Mouse (Mus musculus) ES-E14 (cell line): ENCODE measurements at regions not wholly inside any gene's neighbourhood (a gene's known extent, or its start where the extent isn't known, plus 50 kb on each side); places are given as distances from the start of the nearest gene placed in this dataset.

ENCODE experiments used
- DNase-seq: peaks from one replicate; pipeline ENCODE4 v3.0.0-alpha.2; 2013; ENCODE audit warnings: low read depth, low spot score
- H3K27ac ChIP-seq: 2 replicates; pipeline ENCODE4 v1.5.1; 2012; ENCODE audit warnings: low read depth, mild to moderate bottlenecking, low read length, moderate library complexity, mixed read lengths; ENCODE audit not compliant: poor library complexity, insufficient read depth, severe bottlenecking
- H3K36me3 ChIP-seq: 2 replicates; pipeline ENCODE4 v1.6.1; 2012; ENCODE audit warnings: mild to moderate bottlenecking, low read length, moderate library complexity, mixed read lengths; ENCODE audit not compliant: control insufficient read depth, poor library complexity, insufficient read depth, severe bottlenecking
- H3K4me1 ChIP-seq, 2 experiments: fragments of 150-350 bp in 1 of 2; sonication (generic) in 1 of 2; 2 replicates each; pipeline ENCODE4 v1.6.1; 2012; ENCODE audit warnings: low read length in 2 of 2, mild to moderate bottlenecking in 1 of 2, mixed read lengths in 1 of 2; ENCODE audit not compliant: control insufficient read depth in 2 of 2, insufficient read depth in 2 of 2, poor library complexity in 1 of 2
- H3K4me3 ChIP-seq, 2 experiments: fragments of 150-350 bp in 1 of 2; sonication (generic) in 1 of 2; 2 replicates each; pipeline ENCODE4 v1.5.1; 2012; ENCODE audit warnings: low read length in 2 of 2, low read depth in 1 of 2, mild to moderate bottlenecking in 1 of 2, mixed read lengths in 1 of 2; ENCODE audit not compliant: insufficient read depth in 1 of 2, poor library complexity in 1 of 2, severe bottlenecking in 1 of 2
- H3K9ac ChIP-seq: 2 replicates; pipeline ENCODE4 v1.6.1; 2012; ENCODE audit warnings: low read depth, mild to moderate bottlenecking, low read length, mixed read lengths; ENCODE audit not compliant: poor library complexity, insufficient read depth, severe bottlenecking
- H3K9me3 ChIP-seq: fragments of 150-350 bp; sonication (generic); 2 replicates; pipeline ENCODE4 v1.6.1; 2012; ENCODE audit warnings: low read depth, mild to moderate bottlenecking, low read length; ENCODE audit not compliant: control insufficient read depth, insufficient read depth
- CHD2 ChIP-seq: IDR thresholded peaks from 2 replicates; pipeline ENCODE4 v1.6.1; 2014; ENCODE audit warnings: mild to moderate bottlenecking, low read depth, low read length, inconsistent platforms
- HCFC1 ChIP-seq: IDR thresholded peaks from 2 replicates; pipeline ENCODE4 v1.6.1; 2012; ENCODE audit warnings: low read length, inconsistent platforms, borderline replicate concordance; ENCODE audit not compliant: insufficient read depth
- MAFK ChIP-seq: IDR thresholded peaks from 2 replicates; pipeline ENCODE4 v1.6.1; 2014; ENCODE audit warnings: mild to moderate bottlenecking, low read depth, low read length, inconsistent platforms; ENCODE audit not compliant: insufficient read depth
- ZC3H11A ChIP-seq: IDR thresholded peaks from 2 replicates; pipeline ENCODE4 v1.6.1; 2012; ENCODE audit warnings: low read depth, mild to moderate bottlenecking, inconsistent platforms, low read length, borderline replicate concordance
- ZNF384 ChIP-seq: IDR thresholded peaks from 2 replicates; pipeline ENCODE4 v1.6.1; 2012; ENCODE audit warnings: low read depth, low read length, inconsistent platforms
- in situ Hi-C, 2 experiments: fragments of 600-800 bp; cut with MboI; formaldehyde crosslinking; loops; one replicate each; pipeline ENCODE4 v1.15.1; 2025; ENCODE audit warnings: low sequenced_read_pairs in 2 of 2, inconsistent platforms in 1 of 2; ENCODE audit not compliant: unreplicated experiment in 2 of 2

DNA sequence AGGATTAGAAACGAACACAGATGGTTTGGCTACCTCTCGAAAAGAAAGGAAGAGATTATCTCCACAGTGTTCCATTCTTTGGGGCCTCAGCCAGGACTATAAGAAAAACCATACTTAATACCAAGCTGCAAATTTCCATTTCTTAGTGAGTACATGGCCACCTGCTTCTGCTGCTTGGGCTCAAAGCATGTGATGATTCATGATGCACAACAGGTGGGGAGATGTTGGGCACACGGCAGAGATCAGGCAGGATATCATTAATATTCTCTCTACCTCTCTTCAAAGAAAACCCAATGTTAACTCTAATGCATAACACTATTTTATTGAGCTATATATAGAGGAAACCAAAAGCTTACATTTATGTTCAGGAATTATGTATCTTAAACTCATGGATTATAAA lies 131.3 kb downstream of the Tmem182 start:
- H3K4me1 ChIP-seq: no peaks in the 10 kb centered on the region
- TF ChIP-seq ZC3H11A (no peak), MAFK (no peak)
- H3K4me3 ChIP-seq: no peak overlapping the region
- H3K9ac ChIP-seq: no peak overlapping the region
- in situ Hi-C loops: no loop called here
- no peaks in the 10 kb centered on the region for H3K9me3 ChIP-seq
- DNase-seq: no peak
- H3K27ac ChIP-seq: no peak overlapping the region
- no peaks in the 10 kb centered on the region for H3K36me3 ChIP-seq

DNA sequence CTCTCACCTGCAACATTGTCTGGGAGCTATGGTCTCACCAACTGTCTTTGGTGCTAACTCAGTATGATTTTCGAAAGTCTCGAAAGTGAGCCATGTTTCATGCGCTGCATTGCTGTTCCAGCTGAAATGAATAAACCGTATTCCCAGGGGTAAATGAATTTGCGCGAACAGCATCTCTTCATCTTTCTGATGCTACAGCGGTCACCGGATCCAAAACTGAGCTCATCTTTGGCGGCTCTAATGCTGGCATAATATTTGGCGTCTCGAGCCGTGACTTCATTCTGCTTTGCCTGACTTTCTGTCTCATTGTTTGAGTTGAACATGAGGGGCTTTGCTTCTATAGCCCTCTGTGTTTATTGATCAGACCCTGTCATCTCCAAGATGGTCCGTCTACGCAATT lies 137.3 kb downstream of the Tmem182 start:
- in situ Hi-C loops: no loop called here
- TF ChIP-seq MAFK (no peak), HCFC1 (no peak), CHD2 (no peak), ZC3H11A (no peak), ZNF384 (no peak)
- H3K4me3 ChIP-seq: no peak overlapping the region

DNA sequence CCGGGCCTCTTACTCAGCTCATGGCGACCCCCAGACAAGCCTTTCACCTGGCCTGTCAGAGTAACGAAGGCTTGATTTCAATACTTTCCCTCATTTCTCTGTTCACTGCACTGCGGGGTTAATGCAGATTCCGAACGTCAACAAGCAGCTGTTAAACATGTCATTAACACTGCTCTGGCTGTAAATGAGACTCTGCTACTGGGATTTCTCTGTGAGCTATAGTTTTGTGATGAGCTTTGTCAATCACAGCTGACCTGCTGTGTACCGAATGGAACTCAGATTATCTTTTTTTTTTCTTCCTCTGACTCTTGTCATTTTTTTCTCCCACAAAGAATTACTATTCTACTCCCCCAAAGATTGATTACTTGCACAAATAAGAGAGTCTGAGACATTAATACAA lies 137.8 kb downstream of the Tmem182 start:
- in situ Hi-C loops: no loop called here
- no peaks in the 10 kb centered on the region for H3K9me3 ChIP-seq
- no peak overlapping the region for H3K9ac ChIP-seq
- no peaks in the 10 kb centered on the region for H3K4me1 ChIP-seq
- no peaks in the 10 kb centered on the region for H3K36me3 ChIP-seq
- no peak for TF ChIP-seq MAFK
- no peak for TF ChIP-seq ZC3H11A
- TF ChIP-seq ZNF384: no peak
- no peak for TF ChIP-seq HCFC1
- no peak for TF ChIP-seq CHD2
- no peak for DNase-seq
- H3K4me3 ChIP-seq: no peak overlapping the region
- H3K27ac ChIP-seq: no peak overlapping the region

More for the DNA sequence above, 137.3 kb downstream of the Tmem182 start:
- DNase-seq: no peak
- Histone ChIP-seq H3K36me3 (no peaks in the 10 kb centered on the region), H3K9me3 (no peaks in the 10 kb centered on the region), H3K4me1 (no peaks in the 10 kb centered on the region), H3K27ac (no peak overlapping the region), H3K9ac (no peak overlapping the region)

DNA sequence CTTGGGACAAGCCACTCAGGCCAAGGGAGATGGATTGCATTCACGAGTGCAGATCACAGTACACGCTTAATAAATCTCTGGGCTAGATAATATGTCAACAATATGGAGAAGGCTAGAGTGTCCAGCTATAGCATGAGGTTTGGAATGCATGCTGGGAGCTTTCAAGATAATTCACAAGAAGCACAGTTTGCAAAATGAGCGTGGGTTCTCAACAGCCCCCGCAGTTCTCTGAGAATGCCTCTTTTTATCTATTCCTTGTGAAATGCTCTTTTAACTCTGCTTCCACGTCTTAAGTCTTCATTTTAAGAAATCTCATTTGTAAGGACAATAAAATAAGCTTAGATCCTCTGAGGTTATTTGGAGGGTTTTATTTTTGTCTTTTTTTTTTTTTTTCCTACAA lies 145.2 kb downstream of the Tmem182 start:
- DNase-seq: no peak

GRCm38 (mm10) chr1:40954720-40955163 lies 149.3 kb downstream of the Tmem182 start:
- Histone ChIP-seq H3K27ac (no peak overlapping the region), H3K36me3 (no peaks in the 10 kb centered on the region), H3K9ac (no peak overlapping the region), H3K4me3 (no peak overlapping the region), H3K4me1 (no peaks in the 10 kb centered on the region), H3K9me3 (no peaks in the 10 kb centered on the region)
- DNase-seq: no peak
- in situ Hi-C loops: no loop called here
- no peak for TF ChIP-seq ZNF384
- no peak for TF ChIP-seq MAFK
- no peak for TF ChIP-seq HCFC1
- no peak for TF ChIP-seq CHD2
- no peak for TF ChIP-seq ZC3H11A

More for the DNA sequence above, 145.2 kb downstream of the Tmem182 start:
- Histone ChIP-seq H3K9ac (no peak overlapping the region), H3K9me3 (no peaks in the 10 kb centered on the region), H3K4me3 (no peak overlapping the region), H3K4me1 (no peaks in the 10 kb centered on the region), H3K36me3 (no peaks in the 10 kb centered on the region), H3K27ac (no peak overlapping the region)
- in situ Hi-C loops: no loop called here
- TF ChIP-seq ZC3H11A (no peak), CHD2 (no peak), HCFC1 (no peak), ZNF384 (no peak), MAFK (no peak)
